Mouse (Mus musculus) spleen, postnatal 10 days (tissue): ENCODE measurements around the gene Ddx52.

Experiments
- DNase-seq, 2 experiments: peaks; one replicate each; pipeline ENCODE4 v3.0.0; 2021 to 2022; ENCODE audit warnings: low spot score in 2 of 2

The Ddx52 gene

DNA sequence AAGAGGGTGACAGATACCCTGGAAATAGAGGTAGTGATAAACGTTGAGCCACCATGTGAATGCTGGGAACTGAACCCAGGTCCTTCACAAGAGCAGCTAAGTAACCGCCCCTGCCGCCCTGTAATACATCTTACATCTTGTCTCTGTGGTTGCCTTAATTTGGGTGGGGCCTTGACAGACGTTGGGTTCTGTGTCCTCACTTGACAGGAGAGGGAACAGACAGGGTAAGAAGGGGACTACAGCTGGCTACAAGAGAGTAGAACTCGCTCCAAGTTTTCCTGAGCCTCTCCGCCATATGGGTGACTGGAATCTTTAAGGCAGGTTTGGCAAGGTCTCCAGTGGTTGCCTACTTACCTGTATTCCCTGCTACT lies 26.3 kb downstream of the Ddx52 start:
- DNase-seq: no peak

GRCm38 (mm10) chr11:83969040-83969439 lies 27.2 kb downstream of the Ddx52 start:
- DNase-seq: no peak

DNA sequence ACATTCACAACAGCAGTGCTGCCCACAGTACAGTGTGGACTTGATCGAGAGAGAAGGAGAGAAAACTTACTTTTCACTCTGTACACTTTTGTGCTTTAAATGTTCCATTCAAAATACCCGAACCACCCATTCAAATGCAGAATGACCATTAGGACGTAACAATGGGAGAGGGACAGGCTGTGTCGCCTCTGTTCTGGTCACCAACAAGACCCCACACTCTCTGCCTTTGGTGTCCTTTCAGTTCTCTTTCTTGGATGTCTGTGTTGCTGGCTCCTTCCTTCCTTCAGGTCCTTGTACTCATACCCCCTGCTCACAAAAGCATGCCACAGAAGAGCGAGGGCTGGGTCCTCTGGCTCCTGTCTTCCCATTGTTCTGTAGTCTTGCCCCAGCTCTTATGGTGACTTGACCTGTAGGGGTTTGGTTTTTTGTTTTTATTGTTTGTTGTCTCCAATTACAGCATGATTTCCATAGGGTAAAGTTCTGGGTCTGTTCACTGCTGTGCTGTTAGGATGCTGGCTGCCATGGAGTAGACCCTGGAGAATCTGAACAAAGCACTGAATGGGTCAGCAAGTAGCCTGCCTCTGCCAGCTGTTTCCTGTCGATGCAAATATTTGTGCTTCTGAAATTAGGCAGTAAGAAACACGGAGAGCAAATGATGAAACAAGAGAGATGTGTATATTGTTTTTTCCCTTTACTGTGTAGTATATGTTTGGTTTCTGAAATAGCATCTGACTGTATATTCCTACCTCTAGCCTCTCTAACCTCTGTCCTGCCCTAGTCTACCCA lies 32.9 kb downstream of the Ddx52 start:
- no peak for DNase-seq

- DNase-seq: no peak
These were observed 33.6 kb downstream of the Ddx52 start for GRCm38 (mm10) chr11:83975488-83975887.

DNA sequence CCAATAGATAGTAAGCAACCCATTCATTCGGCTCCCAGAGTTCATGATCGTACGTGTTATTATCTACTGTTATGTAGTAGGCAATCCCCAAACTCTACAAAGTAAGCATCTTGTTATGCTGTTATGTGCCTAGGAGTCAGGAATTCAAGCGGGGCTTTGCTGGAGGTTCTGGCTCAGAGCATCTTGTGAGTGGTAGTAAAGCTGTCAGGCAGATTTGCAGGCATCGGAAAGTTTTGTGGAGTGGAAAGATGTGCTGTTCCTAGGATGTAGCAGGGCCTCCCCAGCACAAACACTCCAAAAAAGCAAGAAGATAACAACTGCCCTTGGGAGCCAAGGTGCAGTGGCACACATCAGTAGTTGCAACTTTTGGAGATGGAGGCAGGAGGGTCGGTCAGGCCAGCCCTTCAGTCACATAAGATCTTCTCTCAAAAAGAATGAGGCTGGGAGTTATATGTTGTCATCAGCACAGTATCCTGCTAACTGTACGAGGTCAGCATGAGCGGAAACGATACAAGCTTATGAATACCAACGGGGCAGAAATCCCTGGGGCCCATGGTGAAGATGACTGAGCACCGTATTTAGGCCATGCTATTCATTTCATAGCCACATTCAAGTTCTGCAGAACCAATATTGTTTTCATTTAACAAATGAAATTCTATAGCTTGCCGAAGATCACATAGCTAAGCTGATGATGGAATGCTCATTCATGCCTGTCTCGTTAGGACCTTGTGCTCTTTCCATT lies 34.5 kb downstream of the Ddx52 start:
- no peak for DNase-seq

DNA sequence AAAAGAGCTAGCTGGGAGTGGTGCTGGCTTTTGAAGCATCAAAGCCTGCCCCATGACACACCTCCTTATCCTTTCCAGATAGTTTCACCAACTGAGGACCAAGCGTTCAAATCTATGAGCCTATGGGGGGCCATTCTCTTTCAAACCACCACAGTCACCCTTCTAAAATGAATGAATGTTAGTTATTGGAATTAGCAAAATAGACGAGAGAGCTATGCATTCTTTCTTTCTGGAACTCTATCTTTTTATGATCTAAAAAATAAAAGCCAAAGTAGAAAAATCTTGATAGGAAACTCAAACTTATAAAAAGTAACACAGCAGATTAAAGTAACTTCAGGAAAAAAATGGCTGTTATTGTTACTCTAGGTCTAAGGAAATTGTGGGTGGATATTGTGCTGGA lies 35.9 kb downstream of the Ddx52 start:
- no peak for DNase-seq

GRCm38 (mm10) chr11:83979992-83980391 lies 38.1 kb downstream of the Ddx52 start:
- no peak for DNase-seq

GRCm38 (mm10) chr11:83981338-83981737 lies 39.5 kb downstream of the Ddx52 start:
- no peak for DNase-seq

DNA sequence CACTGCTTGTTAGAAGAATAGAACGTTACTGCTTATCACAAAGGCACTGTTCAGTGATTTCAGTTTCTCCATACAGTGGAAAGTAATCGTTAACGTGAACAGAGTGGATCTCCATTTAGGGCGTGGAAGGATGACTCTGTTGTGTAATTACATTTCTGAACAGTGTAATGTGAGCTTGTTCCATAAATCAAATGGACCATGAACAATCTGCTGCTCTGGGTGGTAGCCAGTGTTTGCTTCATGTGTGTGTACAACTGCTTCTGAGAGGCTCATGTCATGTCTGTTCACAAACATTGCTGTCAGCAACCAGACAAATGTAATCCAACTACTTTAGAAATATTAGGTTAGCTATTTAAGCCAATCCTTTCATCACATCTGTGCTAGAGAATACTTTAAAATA lies 49.8 kb downstream of the Ddx52 start:
- no peak for DNase-seq

GRCm38 (mm10) chr11:83993428-83993827 lies 51.6 kb downstream of the Ddx52 start:
- no peak for DNase-seq

- no peak for DNase-seq
These were observed 52.6 kb downstream of the Ddx52 start for GRCm38 (mm10) chr11:83994481-83994880.

- no peak for DNase-seq
These were observed 53.7 kb downstream of the Ddx52 start for GRCm38 (mm10) chr11:83995535-83995950.

- DNase-seq: no peak
These were observed 55.5 kb downstream of the Ddx52 start for GRCm38 (mm10) chr11:83997171-83997868.

GRCm38 (mm10) chr11:83998993-83999392 lies 57.1 kb downstream of the Ddx52 start:
- no peak for DNase-seq

- DNase-seq: no peak
These were observed 57.6 kb downstream of the Ddx52 start for GRCm38 (mm10) chr11:83999411-83999915.

DNA sequence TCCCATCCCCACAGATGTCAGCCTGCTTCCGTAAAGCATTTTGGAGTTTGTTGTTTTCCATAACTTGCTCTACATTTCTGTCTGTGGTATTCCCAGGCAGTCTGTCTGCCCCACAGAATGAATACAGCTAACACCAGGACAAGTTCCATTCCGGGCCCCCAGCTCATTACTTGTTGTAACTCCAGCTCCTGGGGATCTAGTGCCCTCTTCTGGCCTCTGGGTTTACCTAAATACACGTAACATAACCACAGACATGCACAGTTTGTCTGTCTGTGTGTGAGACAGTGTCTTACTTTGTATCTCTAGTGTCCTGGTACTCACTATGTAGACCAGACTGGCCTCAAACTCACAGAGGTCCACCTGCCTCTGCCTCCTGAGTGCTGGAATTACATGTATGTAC lies 59.4 kb downstream of the Ddx52 start:
- DNase-seq: no peak

- DNase-seq: no peak
These were observed 62.1 kb downstream of the Ddx52 start for GRCm38 (mm10) chr11:84003986-84004385.

- peak in 1 of 2 experiments; percentile 20 for DNase-seq
These were observed 67.1 kb downstream of the Ddx52 start for GRCm38 (mm10) chr11:84009001-84009400.

GRCm38 (mm10) chr11:84010411-84010810 lies 68.5 kb downstream of the Ddx52 start:
- DNase-seq: no peak

GRCm38 (mm10) chr11:84011050-84011449 lies 69.2 kb downstream of the Ddx52 start:
- no peak for DNase-seq

DNA sequence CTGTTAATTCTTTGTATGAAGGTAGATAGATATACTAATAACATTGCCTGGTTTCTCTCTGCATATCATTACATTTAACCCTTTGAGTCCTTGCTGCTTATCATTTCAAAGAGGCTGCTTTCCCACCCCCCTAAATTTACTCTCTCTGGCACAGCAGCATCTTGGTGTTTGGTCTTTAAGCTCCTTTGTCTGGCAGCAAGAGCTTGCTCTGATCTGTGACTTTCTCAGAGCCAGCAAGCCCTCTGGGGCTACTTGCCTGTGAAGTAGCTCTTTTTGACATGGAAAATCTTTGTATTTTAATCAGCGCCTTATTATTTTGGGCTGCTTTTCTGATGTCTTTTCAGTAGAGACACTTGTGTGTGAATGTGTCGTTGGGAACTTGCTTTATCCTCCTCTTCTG lies 69.7 kb downstream of the Ddx52 start:
- DNase-seq: no peak
